Mouse (Mus musculus) adrenal gland, adult 2 months (tissue): ENCODE measurements around the gene Qsox2. TPM values are rescaled to one million over a fixed set of nuclear protein-coding genes. Genes with fewer than 3 reads are reported as not detected.

ENCODE experiments used
- DNase-seq: peaks from one replicate; pipeline ENCODE4 v3.0.0; 2021
- polyA plus RNA-seq: library from polyadenylated mRNA; depleted of rRNA; stranded (reverse); fragments of >200 nt; gene quantifications from 2 replicates; pipeline ENCODE4 v1.2.3, GENCODE M21; 2012
- total RNA-seq, 2 experiments: library from RNA; stranded (reverse); gene quantifications; 2 replicates each; pipeline ENCODE4 v1.2.3; 2021

The Qsox2 gene
- total and polyA plus RNA-seq, 3 experiments = 16.6 to 24.3 (median 22.5) TPM

- no peak for DNase-seq
Measured at GRCm38 (mm10) chr2:26225242-26225641, 12.1 kb downstream of the Qsox2 start.

GRCm38 (mm10) chr2:26223961-26224360 lies 13.4 kb downstream of the Qsox2 start:
- no peak for DNase-seq

- peak; percentile 48 for DNase-seq
Measured at GRCm38 (mm10) chr2:26214526-26214925, 22.8 kb downstream of the Qsox2 start.

GRCm38 (mm10) chr2:26209566-26209965 lies 27.8 kb downstream of the Qsox2 start:
- no peak for DNase-seq

- peak; percentile 95 for DNase-seq
Measured at GRCm38 (mm10) chr2:26208126-26208789, 29.1 kb downstream of the Qsox2 start, which contains the start of gene Lhx3. Lhx3 (minus strand) TSS chr2:26208289.

GRCm38 (mm10) chr2:26207559-26207958 lies 29.8 kb downstream of the Qsox2 start:
- peak; percentile 24 for DNase-seq

- DNase-seq = no peak
Measured at GRCm38 (mm10) chr2:26205761-26206160, 31.6 kb downstream of the Qsox2 start.

- DNase-seq = peak; percentile 53
Measured at GRCm38 (mm10) chr2:26205126-26205525, 32.2 kb downstream of the Qsox2 start.

GRCm38 (mm10) chr2:26202849-26203475 lies 34.4 kb downstream of the Qsox2 start:
- DNase-seq = peak; percentile 79

GRCm38 (mm10) chr2:26201926-26202848 lies 35.1 kb downstream of the Qsox2 start:
- DNase-seq = peak; percentile 50

GRCm38 (mm10) chr2:26198488-26198887 lies 38.8 kb downstream of the Qsox2 start:
- no peak for DNase-seq

- no peak for DNase-seq
Measured at GRCm38 (mm10) chr2:26194552-26195339, 42.6 kb downstream of the Qsox2 start.

- no peak for DNase-seq
Measured at GRCm38 (mm10) chr2:26188517-26188916, 48.8 kb downstream of the Qsox2 start.

GRCm38 (mm10) chr2:26184352-26184751 lies 53.0 kb downstream of the Qsox2 start:
- DNase-seq = peak; percentile 76

- DNase-seq = peak; percentile 63
Measured at GRCm38 (mm10) chr2:26182646-26183045, 54.7 kb downstream of the Qsox2 start.

GRCm38 (mm10) chr2:26177189-26177588 lies 60.1 kb downstream of the Qsox2 start:
- DNase-seq = no peak

GRCm38 (mm10) chr2:26176731-26177130 lies 60.6 kb downstream of the Qsox2 start:
- DNase-seq = no peak

GRCm38 (mm10) chr2:26175191-26175590 lies 62.1 kb downstream of the Qsox2 start:
- peak; percentile 79 for DNase-seq

- no peak for DNase-seq
Measured at GRCm38 (mm10) chr2:26172166-26172565, 65.2 kb downstream of the Qsox2 start.

- no peak for DNase-seq
Measured at GRCm38 (mm10) chr2:26170376-26170775, 66.9 kb downstream of the Qsox2 start.

- DNase-seq = no peak
Measured at GRCm38 (mm10) chr2:26168843-26169579, 68.3 kb downstream of the Qsox2 start.
